Mouse (Mus musculus): ENCODE measurements around the gene Cers6. TPM values are rescaled to one million over a fixed set of nuclear protein-coding genes. Genes with fewer than 3 reads are reported as not detected.

Gene Cers6
- polyA plus RNA-seq, 1 experiment = 23.8 TPM

DNA sequence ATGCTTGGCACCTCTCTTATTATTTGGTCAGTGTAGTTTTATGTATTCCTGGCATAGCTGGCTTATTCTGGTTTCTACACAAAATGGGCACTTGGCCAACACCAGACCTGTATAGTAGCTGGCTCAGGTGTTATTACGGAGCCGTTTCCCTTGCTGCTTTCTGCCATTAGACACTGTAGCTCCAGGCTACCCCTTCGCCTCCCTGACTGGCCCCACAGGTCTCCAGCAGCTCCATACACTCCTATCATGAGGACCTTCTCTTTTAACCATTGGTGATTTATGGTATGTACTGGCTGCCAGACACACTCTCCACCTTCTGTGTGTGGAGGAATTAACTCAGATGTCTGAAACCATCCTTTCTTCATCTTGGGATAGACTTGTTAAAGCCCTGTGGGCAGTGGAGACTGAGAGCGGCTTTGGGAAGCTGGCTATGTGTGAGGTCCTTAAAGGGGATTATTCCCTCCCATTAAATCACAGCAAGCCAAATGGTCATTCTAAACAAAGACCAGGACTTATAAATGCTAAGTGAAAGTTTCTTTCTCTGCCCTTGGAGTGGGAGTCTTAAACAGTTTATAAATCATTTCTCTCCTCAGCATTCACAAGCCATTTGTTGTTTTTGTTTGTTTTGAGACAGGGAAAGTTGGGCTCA, 192.1 kb downstream of the Cers6 start:
- no peak overlapping the region for H3K4me3 ChIP-seq (replicated peaks; ENCODE audit: control insufficient read depth, low read depth, low read length)
- H3K27ac ChIP-seq (ENCODE audit: control insufficient read depth, insufficient read depth, low read depth, low read length, poor library complexity) = no peak overlapping the region
- WGBS = 87% methylated on average over 4 of the region's 4 CpGs
- no peak for TF ChIP-seq CTCF (IDR thresholded peaks at IDR 0.05; ENCODE audit: control insufficient read depth, insufficient read depth, low read length)
- TF ChIP-seq POLR2A (IDR thresholded peaks at IDR 0.05; ENCODE audit: borderline replicate concordance, control insufficient read depth, low read depth, low read length) = no peak
- H3K4me1 ChIP-seq (ENCODE audit: control insufficient read depth, insufficient read depth, low read length) = no peaks in the 10 kb centered on the region; the same call in 1 of the 2 replicates

DNA sequence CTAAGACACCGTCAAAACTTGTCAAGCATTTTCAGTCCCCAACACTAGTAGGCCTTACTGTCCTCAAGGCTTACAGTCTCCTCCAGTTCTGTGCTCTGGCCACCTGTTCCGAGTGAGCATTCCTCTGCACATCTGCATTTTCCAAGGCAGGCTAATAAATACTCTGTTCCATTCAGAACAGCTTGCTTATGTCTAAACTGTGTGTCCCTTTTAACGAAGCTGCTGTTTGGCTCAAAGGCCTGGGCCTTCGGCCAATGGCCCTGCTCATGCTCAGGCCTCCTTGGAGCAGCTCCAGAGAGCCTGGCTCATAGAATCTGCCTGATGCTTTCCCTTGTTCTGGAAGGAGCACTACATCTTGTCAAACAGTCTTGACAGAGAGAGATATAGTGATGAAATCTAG, 193.0 kb downstream of the Cers6 start:
- TF ChIP-seq POLR2A (IDR thresholded peaks at IDR 0.05; ENCODE audit: borderline replicate concordance, control insufficient read depth, low read depth, low read length) (no peak), CTCF (IDR thresholded peaks at IDR 0.05; ENCODE audit: control insufficient read depth, insufficient read depth, low read length) (no peak)
- Histone ChIP-seq H3K4me1 (ENCODE audit: control insufficient read depth, insufficient read depth, low read length) (no peaks in the 10 kb centered on the region; the same call in 1 of the 2 replicates), H3K27ac (ENCODE audit: control insufficient read depth, insufficient read depth, low read depth, low read length, poor library complexity) (no peak overlapping the region), H3K4me3 (replicated peaks; ENCODE audit: control insufficient read depth, low read depth, low read length) (no peak overlapping the region)
- WGBS = 76% methylated on average over 4 of the region's 4 CpGs

DNA sequence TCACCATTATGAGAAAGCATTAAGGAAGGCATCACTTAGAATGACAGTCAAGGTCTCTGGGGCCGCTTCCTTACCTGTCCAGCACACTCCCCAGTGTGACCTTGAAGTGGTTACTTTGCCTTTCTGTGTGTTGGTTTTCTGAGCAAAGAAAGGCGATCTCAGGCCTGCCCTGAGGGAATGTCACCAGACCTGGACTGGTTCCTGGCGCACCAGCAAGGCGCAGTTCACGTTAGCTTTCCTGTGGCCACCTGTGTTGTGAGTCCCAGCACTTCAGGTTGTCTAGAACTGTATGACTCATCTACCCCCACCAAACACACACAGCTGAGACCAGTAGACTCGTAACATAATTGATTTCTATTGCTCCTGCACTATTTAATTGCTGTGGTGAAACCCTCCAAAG, 193.9 kb downstream of the Cers6 start:
- H3K4me1 ChIP-seq (ENCODE audit: control insufficient read depth, insufficient read depth, low read length) = no peaks in the 10 kb centered on the region; the same call in 1 of the 2 replicates
- TF ChIP-seq POLR2A (IDR thresholded peaks at IDR 0.05; ENCODE audit: borderline replicate concordance, control insufficient read depth, low read depth, low read length) = no peak
- no peak for TF ChIP-seq CTCF (IDR thresholded peaks at IDR 0.05; ENCODE audit: control insufficient read depth, insufficient read depth, low read length)
- no peak overlapping the region for H3K27ac ChIP-seq (ENCODE audit: control insufficient read depth, insufficient read depth, low read depth, low read length, poor library complexity)
- 85% methylated on average over 6 of the region's 6 CpGs for WGBS
- no peak overlapping the region for H3K4me3 ChIP-seq (replicated peaks; ENCODE audit: control insufficient read depth, low read depth, low read length)

DNA sequence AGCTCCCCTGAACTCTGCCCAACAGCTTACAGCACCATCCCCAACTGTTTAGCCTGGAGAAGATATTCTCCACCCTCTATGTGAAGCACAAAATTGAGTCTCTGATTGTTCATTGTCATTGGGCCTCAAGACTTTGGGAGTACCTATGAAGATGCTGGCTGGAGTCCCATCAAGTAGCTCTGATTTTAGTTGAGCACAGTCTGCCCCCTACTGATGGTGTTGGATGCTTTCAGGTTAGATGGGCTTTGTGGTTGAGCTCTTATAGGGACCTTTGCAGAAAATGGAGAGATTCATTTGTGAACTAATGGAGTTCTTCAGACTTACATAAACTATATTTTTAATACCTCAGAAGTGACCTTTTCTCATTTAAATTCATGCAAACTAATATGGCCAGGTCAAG, 200.1 kb downstream of the Cers6 start:
- Histone ChIP-seq H3K4me1 (ENCODE audit: control insufficient read depth, insufficient read depth, low read length) (no peaks in the 10 kb centered on the region), H3K4me3 (replicated peaks; ENCODE audit: control insufficient read depth, low read depth, low read length) (no peak overlapping the region), H3K27ac (ENCODE audit: control insufficient read depth, insufficient read depth, low read depth, low read length, poor library complexity) (no peak overlapping the region)
- no peak for TF ChIP-seq CTCF (IDR thresholded peaks at IDR 0.05; ENCODE audit: control insufficient read depth, insufficient read depth, low read length)
- TF ChIP-seq POLR2A (IDR thresholded peaks at IDR 0.05; ENCODE audit: borderline replicate concordance, control insufficient read depth, low read depth, low read length) = no peak

DNA sequence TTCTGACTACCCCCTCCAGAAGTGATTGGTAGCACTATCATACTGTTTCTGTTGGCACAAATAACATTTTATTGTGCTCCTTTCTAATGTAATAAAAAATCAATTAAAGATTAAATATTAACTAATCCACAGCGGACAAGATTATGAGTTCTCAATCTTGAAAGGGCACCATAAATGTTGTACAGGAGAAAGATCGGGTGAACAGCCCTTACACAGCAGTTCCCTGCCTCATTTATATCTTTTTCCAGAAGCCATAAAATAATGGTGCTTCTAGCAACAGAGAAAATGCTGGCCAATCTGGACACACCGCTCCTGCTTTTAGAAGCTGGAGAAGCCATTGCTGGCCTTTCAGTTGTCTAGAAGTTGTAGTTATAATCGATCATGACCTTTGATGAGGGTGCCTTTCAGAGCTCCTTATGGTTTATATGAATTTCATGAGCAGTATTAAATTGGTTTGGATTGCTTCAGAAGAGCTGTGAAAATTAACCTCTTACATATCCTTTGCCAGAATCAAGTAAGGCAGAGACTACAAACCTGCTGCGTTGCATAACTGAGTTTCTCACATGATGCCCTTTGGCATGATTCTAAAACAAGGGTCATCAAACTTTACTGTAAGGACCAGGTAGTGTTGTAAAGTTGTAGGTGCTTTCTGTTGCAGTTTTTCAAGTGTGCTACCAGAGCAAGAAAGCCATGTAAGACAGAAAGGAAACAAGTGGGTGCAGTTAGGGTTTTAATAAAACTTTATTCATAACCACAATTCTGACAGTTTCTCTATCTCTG, 200.9 kb downstream of the Cers6 start:
- 81% methylated on average over 5 of the region's 5 CpGs for WGBS
- no peak overlapping the region for H3K27ac ChIP-seq (ENCODE audit: control insufficient read depth, insufficient read depth, low read depth, low read length, poor library complexity)
- no peak for TF ChIP-seq POLR2A (IDR thresholded peaks at IDR 0.05; ENCODE audit: borderline replicate concordance, control insufficient read depth, low read depth, low read length)
- no peak for TF ChIP-seq CTCF (IDR thresholded peaks at IDR 0.05; ENCODE audit: control insufficient read depth, insufficient read depth, low read length)
- no peak overlapping the region for H3K4me3 ChIP-seq (replicated peaks; ENCODE audit: control insufficient read depth, low read depth, low read length)
- H3K4me1 ChIP-seq (ENCODE audit: control insufficient read depth, insufficient read depth, low read length) = no peaks in the 10 kb centered on the region

DNA sequence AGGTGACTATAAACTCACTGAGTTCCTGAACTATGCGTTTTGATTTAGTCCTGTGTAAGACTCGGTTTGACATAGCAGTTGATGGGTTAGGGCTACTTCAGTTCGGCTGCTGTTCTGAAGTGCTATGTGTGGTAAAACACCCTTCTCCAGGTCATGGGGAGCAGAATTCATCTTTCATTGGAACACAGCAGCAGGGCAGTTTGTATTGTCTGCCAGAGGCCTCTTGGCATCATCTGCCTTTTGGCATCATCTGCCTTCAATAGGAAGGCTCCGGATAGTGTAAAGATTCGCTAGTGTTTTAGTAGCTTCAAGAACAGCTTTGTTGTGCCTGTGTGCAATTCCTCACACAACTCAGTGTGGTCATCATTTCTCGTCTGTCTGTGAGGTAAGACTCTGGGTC, 203.5 kb downstream of the Cers6 start:
- WGBS = 88% methylated on average over 6 of the region's 6 CpGs
- TF ChIP-seq CTCF (IDR thresholded peaks at IDR 0.05; ENCODE audit: control insufficient read depth, insufficient read depth, low read length) (no peak), POLR2A (IDR thresholded peaks at IDR 0.05; ENCODE audit: borderline replicate concordance, control insufficient read depth, low read depth, low read length) (no peak)
- no peaks in the 10 kb centered on the region for H3K4me1 ChIP-seq (ENCODE audit: control insufficient read depth, insufficient read depth, low read length)
- no peak overlapping the region for H3K4me3 ChIP-seq (replicated peaks; ENCODE audit: control insufficient read depth, low read depth, low read length)
- no peak overlapping the region for H3K27ac ChIP-seq (ENCODE audit: control insufficient read depth, insufficient read depth, low read depth, low read length, poor library complexity)

DNA sequence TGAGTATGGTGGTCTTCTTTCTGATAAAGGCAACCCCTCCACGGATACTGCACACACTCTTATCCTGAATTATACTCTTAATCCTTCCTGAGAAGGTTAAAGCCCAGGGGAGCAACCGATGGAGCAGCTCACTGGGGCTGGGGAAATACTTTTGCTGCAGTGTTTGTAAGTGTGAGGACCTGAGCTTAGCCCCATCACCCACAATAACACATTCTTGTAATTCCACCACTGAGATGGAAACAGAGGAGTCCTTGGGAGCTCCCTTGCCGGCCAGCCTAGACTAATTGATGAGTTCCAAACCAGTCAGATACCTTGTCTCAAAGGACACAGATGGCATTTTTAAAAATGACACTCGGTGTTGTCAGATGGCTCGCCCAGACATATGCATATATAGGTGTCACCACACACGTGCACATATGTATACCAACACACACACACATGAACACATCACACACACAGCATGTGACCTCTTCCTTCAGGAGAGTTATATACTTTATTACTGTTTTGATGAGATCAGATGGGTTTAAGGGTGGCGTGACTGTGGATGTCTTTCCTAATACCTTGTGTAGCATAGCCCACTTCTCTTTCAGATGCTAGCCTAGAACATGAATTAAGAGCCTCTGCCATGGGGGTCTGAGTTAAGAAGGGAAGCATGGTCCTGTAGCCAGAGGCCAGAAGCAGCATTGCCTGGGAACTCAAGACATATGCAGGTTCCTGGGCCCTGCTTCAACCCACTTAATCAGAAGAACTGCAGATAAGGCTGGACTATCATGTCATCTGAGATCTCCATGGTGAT, 210.4 kb downstream of the Cers6 start:
- WGBS = 69% methylated on average over 7 of the region's 7 CpGs

DNA sequence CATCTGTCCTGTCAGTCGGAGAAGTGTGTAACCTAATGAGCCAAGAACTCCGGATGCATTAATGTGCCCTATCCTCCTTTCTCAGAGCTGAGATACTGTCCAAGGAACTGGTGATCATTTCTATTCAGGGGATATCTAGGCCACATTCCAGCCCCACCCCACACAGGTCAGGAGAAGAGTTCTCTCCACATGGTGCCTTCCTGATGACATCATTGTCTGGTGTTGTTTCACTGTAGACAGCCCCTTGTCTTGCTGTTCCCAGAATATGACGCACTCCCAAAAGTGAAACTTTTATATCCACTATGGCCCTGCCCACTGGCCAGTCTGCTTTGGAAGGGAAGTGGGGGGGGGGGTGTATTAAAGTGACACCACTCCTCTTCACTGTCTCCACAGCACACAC, 215.9 kb downstream of the Cers6 start:
- WGBS = 86% methylated on average over 3 of the region's 3 CpGs
- Histone ChIP-seq H3K4me3 (replicated peaks; ENCODE audit: control insufficient read depth, low read depth, low read length) (no peak overlapping the region), H3K27ac (ENCODE audit: control insufficient read depth, insufficient read depth, low read depth, low read length, poor library complexity) (no peak overlapping the region), H3K4me1 (ENCODE audit: control insufficient read depth, insufficient read depth, low read length) (no peaks in the 10 kb centered on the region)
- TF ChIP-seq CTCF (IDR thresholded peaks at IDR 0.05; ENCODE audit: control insufficient read depth, insufficient read depth, low read length) = no peak
- no peak for TF ChIP-seq POLR2A (IDR thresholded peaks at IDR 0.05; ENCODE audit: borderline replicate concordance, control insufficient read depth, low read depth, low read length)

More for the DNA sequence above, 210.4 kb downstream of the Cers6 start:
- Histone ChIP-seq H3K4me3 (replicated peaks; ENCODE audit: control insufficient read depth, low read depth, low read length) (no peak overlapping the region), H3K4me1 (ENCODE audit: control insufficient read depth, insufficient read depth, low read length) (no peaks in the 10 kb centered on the region), H3K27ac (ENCODE audit: control insufficient read depth, insufficient read depth, low read depth, low read length, poor library complexity) (no peak overlapping the region)
- TF ChIP-seq CTCF (IDR thresholded peaks at IDR 0.05; ENCODE audit: control insufficient read depth, insufficient read depth, low read length) = no peak
- no peak for TF ChIP-seq POLR2A (IDR thresholded peaks at IDR 0.05; ENCODE audit: borderline replicate concordance, control insufficient read depth, low read depth, low read length)

Measured in bone marrow, adult 2 months (tissue).